Mouse (Mus musculus): ENCODE measurements around the gene Zfp644. TPM values are rescaled to one million over a fixed set of nuclear protein-coding genes. Genes with fewer than 3 reads are reported as not detected.
"Not testable (repeated sequence)": the region's sequence is repeated elsewhere in the genome, so short reads cannot be mapped to it uniquely, and the experiment has no call there.

The Zfp644 gene
- 10 to 100 TPM; 41.3 to 43.0 TPM for total RNA-seq (2021)
- long read RNA-seq, experiment 1, partial matches to known transcripts = 0 of 7 reads
- long read RNA-seq, experiment 1, other reads (novel, unspliced or antisense) = 7 of 7 reads
- long read RNA-seq, experiment 2, full-length matches to known transcripts = 5 of 10 reads
- long read RNA-seq, experiment 2, partial matches to known transcripts = 0 of 10 reads
- long read RNA-seq, experiment 2, other reads (novel, unspliced or antisense) = 5 of 10 reads

- DNase-seq = peak; percentile 90
Measured at GRCm38 (mm10) chr5:106696396-106697337, at the start of gene Zfp644. TSS of gene Zfp644 (minus strand) at chr5:106697287.

- DNase-seq = no peak
Measured at GRCm38 (mm10) chr5:106739716-106740115, 42.6 kb upstream of the Zfp644 start.

GRCm38 (mm10) chr5:106723487-106723886 is 26.4 kb upstream of the Zfp644 start:
- DNase-seq = no peak

GRCm38 (mm10) chr5:106722771-106723170 is 25.7 kb upstream of the Zfp644 start:
- no peak for DNase-seq

GRCm38 (mm10) chr5:106711870-106712277 is 14.8 kb upstream of the Zfp644 start:
- DNase-seq = no peak

GRCm38 (mm10) chr5:106711220-106711726 is 14.2 kb upstream of the Zfp644 start:
- no peak for DNase-seq

- DNase-seq = no peak
Measured at GRCm38 (mm10) chr5:106710611-106711010, 13.5 kb upstream of the Zfp644 start.

- no peak for DNase-seq
Measured at GRCm38 (mm10) chr5:106710085-106710409, 13.0 kb upstream of the Zfp644 start.

GRCm38 (mm10) chr5:106709388-106710084 is 12.4 kb upstream of the Zfp644 start:
- no peak for DNase-seq

GRCm38 (mm10) chr5:106706363-106706762 is 9.3 kb upstream of the Zfp644 start:
- DNase-seq = no peak

GRCm38 (mm10) chr5:106705162-106705561 is 8.1 kb upstream of the Zfp644 start:
- DNase-seq = no peak

- peak; percentile 70 for DNase-seq
Measured at GRCm38 (mm10) chr5:106695681-106696395, 1.2 kb downstream of the Zfp644 start.

- no peak for DNase-seq
Measured at GRCm38 (mm10) chr5:106695141-106695540, 1.9 kb downstream of the Zfp644 start.

GRCm38 (mm10) chr5:106694683-106695082 is 2.4 kb downstream of the Zfp644 start:
- DNase-seq = no peak

GRCm38 (mm10) chr5:106693034-106693433 is 4.1 kb downstream of the Zfp644 start:
- no peak for DNase-seq

- no peak for DNase-seq
Measured at GRCm38 (mm10) chr5:106680636-106681458, 16.2 kb downstream of the Zfp644 start.

GRCm38 (mm10) chr5:106679659-106680058 is 17.4 kb downstream of the Zfp644 start:
- no peak for DNase-seq

GRCm38 (mm10) chr5:106678823-106679222 is 18.3 kb downstream of the Zfp644 start:
- not testable (repeated sequence) for DNase-seq

- DNase-seq = no peak
Measured at GRCm38 (mm10) chr5:106676784-106677183, 20.3 kb downstream of the Zfp644 start.

GRCm38 (mm10) chr5:106672597-106672996 is 24.5 kb downstream of the Zfp644 start:
- no peak for DNase-seq

GRCm38 (mm10) chr5:106671893-106672292 is 25.2 kb downstream of the Zfp644 start:
- no peak for DNase-seq
